Mouse (Mus musculus): Measurements from ENCODE around the gene Slc12a8. TPM values are rescaled to one million over a fixed set of nuclear protein-coding genes. Genes with fewer than 3 reads are reported as not detected.

Gene Slc12a8
- total and polyA plus RNA-seq, 3 experiments: 0.49 TPM; not detected in 2

GRCm38 (mm10) chr16:33705258-33705657, 188.1 kb downstream of the Slc12a8 start:
- Histone ChIP-seq H3K36me3 (replicated peaks) (peaks cover 3% of the 10 kb centered on the region), H3K27me3 (ENCODE audit: insufficient read depth, low read length) (peaks cover 5% of the 10 kb centered on the region), H3K4me1 (ENCODE audit: insufficient read depth, low read depth, low read length) (peaks cover 12% of the 10 kb centered on the region), H3K4me3 (ENCODE audit: low read depth, low read length) (no peak overlapping the region), H3K9me3 (replicated peaks) (no peaks in the 10 kb centered on the region)
- no peak for ATAC-seq (ENCODE audit: extremely low read depth, insufficient number of reproducible peaks, low FRiP score, poor library complexity, severe bottlenecking)
- DNase-seq (ENCODE audit: low spot score): no peak
- TF ChIP-seq CTCF (IDR thresholded peaks at IDR 0.05; ENCODE audit: low read depth, low read length): no peak
- no peak for TF ChIP-seq GATA1 (IDR thresholded peaks at IDR 0.05; ENCODE audit: borderline replicate concordance, low read length)
- no peak for TF ChIP-seq GATA2 (IDR thresholded peaks at IDR 0.05; ENCODE audit: borderline replicate concordance, low read depth, low read length)
- TF ChIP-seq TAL1 (conservative IDR thresholded peaks at IDR 0.05; ENCODE audit: low read depth, low read length): no peak
- no peak for TF ChIP-seq POLR2AphosphoS5 (IDR thresholded peaks at IDR 0.05; ENCODE audit: insufficient replicate concordance, low read depth, low read length)

- Histone ChIP-seq H3K4me1 (ENCODE audit: insufficient read depth, low read depth, low read length) (peaks cover 12% of the 10 kb centered on the region), H3K27me3 (ENCODE audit: insufficient read depth, low read length) (peaks cover 3% of the 10 kb centered on the region), H3K9me3 (replicated peaks) (no peaks in the 10 kb centered on the region), H3K4me3 (ENCODE audit: low read depth, low read length) (no peak overlapping the region), H3K36me3 (replicated peaks) (peaks cover 9% of the 10 kb centered on the region)
- ATAC-seq (ENCODE audit: extremely low read depth, insufficient number of reproducible peaks, low FRiP score, poor library complexity, severe bottlenecking) (no peak), DNase-seq (ENCODE audit: low spot score) (no peak)
- no peak for TF ChIP-seq GATA1 (IDR thresholded peaks at IDR 0.05; ENCODE audit: borderline replicate concordance, low read length)
- TF ChIP-seq CTCF (IDR thresholded peaks at IDR 0.05; ENCODE audit: low read depth, low read length): no peak
- TF ChIP-seq TAL1 (conservative IDR thresholded peaks at IDR 0.05; ENCODE audit: low read depth, low read length): no peak
- TF ChIP-seq POLR2AphosphoS5 (IDR thresholded peaks at IDR 0.05; ENCODE audit: insufficient replicate concordance, low read depth, low read length): no peak
- no peak for TF ChIP-seq GATA2 (IDR thresholded peaks at IDR 0.05; ENCODE audit: borderline replicate concordance, low read depth, low read length)
Observed at GRCm38 (mm10) chr16:33706111-33706890, 189.2 kb downstream of the Slc12a8 start.

GRCm38 (mm10) chr16:33708031-33708430, 190.9 kb downstream of the Slc12a8 start:
- no peaks in the 10 kb centered on the region for H3K9me3 ChIP-seq (replicated peaks)
- DNase-seq (ENCODE audit: low spot score) (no peak), ATAC-seq (ENCODE audit: extremely low read depth, insufficient number of reproducible peaks, low FRiP score, poor library complexity, severe bottlenecking) (no peak)
- H3K36me3 ChIP-seq (replicated peaks): peaks cover 9% of the 10 kb centered on the region
- no peak overlapping the region for H3K4me3 ChIP-seq (ENCODE audit: low read depth, low read length)
- H3K27me3 ChIP-seq (ENCODE audit: insufficient read depth, low read length): no peaks in the 10 kb centered on the region; the same call in 1 of the 2 replicates
- H3K4me1 ChIP-seq (ENCODE audit: insufficient read depth, low read depth, low read length): peaks cover 16% of the 10 kb centered on the region
- TF ChIP-seq GATA2 (IDR thresholded peaks at IDR 0.05; ENCODE audit: borderline replicate concordance, low read depth, low read length): no peak
- no peak for TF ChIP-seq POLR2AphosphoS5 (IDR thresholded peaks at IDR 0.05; ENCODE audit: insufficient replicate concordance, low read depth, low read length)
- TF ChIP-seq GATA1 (IDR thresholded peaks at IDR 0.05; ENCODE audit: borderline replicate concordance, low read length): no peak
- TF ChIP-seq TAL1 (conservative IDR thresholded peaks at IDR 0.05; ENCODE audit: low read depth, low read length): no peak
- TF ChIP-seq CTCF (IDR thresholded peaks at IDR 0.05; ENCODE audit: low read depth, low read length): no peak

- ATAC-seq (ENCODE audit: extremely low read depth, insufficient number of reproducible peaks, low FRiP score, poor library complexity, severe bottlenecking): no peak
- no peaks in the 10 kb centered on the region; the same call in 1 of the 2 replicates for H3K27me3 ChIP-seq (ENCODE audit: insufficient read depth, low read length)
- no peaks in the 10 kb centered on the region for H3K9me3 ChIP-seq (replicated peaks)
- no peak for DNase-seq (ENCODE audit: low spot score)
- H3K36me3 ChIP-seq (replicated peaks): peaks cover 9% of the 10 kb centered on the region
- no peak overlapping the region for H3K4me3 ChIP-seq (ENCODE audit: low read depth, low read length)
- peaks cover 22% of the 10 kb centered on the region for H3K4me1 ChIP-seq (ENCODE audit: insufficient read depth, low read depth, low read length)
- TF ChIP-seq TAL1 (conservative IDR thresholded peaks at IDR 0.05; ENCODE audit: low read depth, low read length): no peak
- TF ChIP-seq GATA2 (IDR thresholded peaks at IDR 0.05; ENCODE audit: borderline replicate concordance, low read depth, low read length): no peak
- no peak for TF ChIP-seq GATA1 (IDR thresholded peaks at IDR 0.05; ENCODE audit: borderline replicate concordance, low read length)
Observed at GRCm38 (mm10) chr16:33708585-33709397, 191.7 kb downstream of the Slc12a8 start.

Other genes with a start within 250 kb of the Slc12a8 start
- 97.3 and 97.8 TPM in 2 replicates for gene Zfp148, start 136.5 kb upstream of the Slc12a8 start, total RNA-seq (2014; fragmentation: Nextera tagmentation)
- gene Zfp148, start 136.5 kb upstream of the Slc12a8 start, total RNA-seq (2017): 21.6 and 26.8 TPM in 2 replicates
- gene Zfp148, start 136.5 kb upstream of the Slc12a8 start, polyA plus RNA-seq (2012): 5.5 and 5.7 TPM in 2 replicates
- 35.6 and 36.4 TPM in 2 replicates for gene Heg1, start 167.0 kb downstream of the Slc12a8 start, total RNA-seq (2014; fragmentation: Nextera tagmentation)
- 5.4 and 6.1 TPM in 2 replicates for gene Heg1, start 167.0 kb downstream of the Slc12a8 start, total RNA-seq (2017)
- 2.7 and 2.9 TPM in 2 replicates for gene Heg1, start 167.0 kb downstream of the Slc12a8 start, polyA plus RNA-seq (2012)